Mouse (Mus musculus) MEL (cell line): ENCODE measurements around the gene Daam1. TPM values are rescaled to one million over a fixed set of nuclear protein-coding genes. Genes with fewer than 3 reads are reported as not detected.

Source experiments
- DNase-seq: peaks from one replicate; pipeline ENCODE4 v3.0.0; 2011; ENCODE audit warnings: low read depth, low spot score
- H3K27ac ChIP-seq: 2 replicates; pipeline ENCODE4 v1.5.1; 2012; ENCODE audit warnings: low read depth, mild to moderate bottlenecking, control low read depth, low read length, moderate library complexity; ENCODE audit not compliant: control insufficient read depth
- H3K27me3 ChIP-seq, 2 experiments: fragments of 150-350 bp in 1 of 2; sonication (generic) in 1 of 2; 2 replicates each; pipeline ENCODE4 v1.6.1; 2012; ENCODE audit warnings: low read length in 2 of 2, mild to moderate bottlenecking in 2 of 2, improper control_type of control experiment in 1 of 2, moderate library complexity in 1 of 2; ENCODE audit not compliant: insufficient read depth in 2 of 2, control insufficient read depth in 1 of 2
- H3K36me3 ChIP-seq, 2 experiments: 2 replicates each; pipeline ENCODE4 v1.6.1; 2012 to 2014; ENCODE audit warnings: low read length in 2 of 2, improper control_type of control experiment in 1 of 2, inconsistent platforms in 1 of 2, mild to moderate bottlenecking in 1 of 2; ENCODE audit not compliant: insufficient read depth in 2 of 2, control insufficient read depth in 1 of 2
- H3K4me1 ChIP-seq, 2 experiments: fragments of 150-350 bp in 1 of 2; sonication (generic) in 1 of 2; 2 replicates each; pipeline ENCODE4 v1.6.1; 2012; ENCODE audit warnings: low read length in 2 of 2, improper control_type of control experiment in 1 of 2, mild to moderate bottlenecking in 1 of 2; ENCODE audit not compliant: insufficient read depth in 2 of 2, control insufficient read depth in 1 of 2
- H3K4me3 ChIP-seq, 2 experiments: fragments of 150-350 bp in 1 of 2; sonication (generic) in 1 of 2; 2 replicates each; pipeline ENCODE4 v1.5.1; 2012; ENCODE audit warnings: low read depth in 2 of 2, low read length in 2 of 2, mild to moderate bottlenecking in 2 of 2, moderate library complexity in 2 of 2, control low read depth in 1 of 2, improper control_type of control experiment in 1 of 2; ENCODE audit not compliant: control insufficient read depth in 1 of 2, insufficient read depth in 1 of 2
- H3K79me2 ChIP-seq: 2 replicates; pipeline ENCODE4 v1.6.1; 2012; ENCODE audit warnings: mild to moderate bottlenecking, low read length, moderate library complexity; ENCODE audit not compliant: control insufficient read depth, poor library complexity, insufficient read depth
- H3K9ac ChIP-seq: 2 replicates; pipeline ENCODE4 v1.6.1; 2012; ENCODE audit warnings: low read depth, mild to moderate bottlenecking, control low read depth, low read length, moderate library complexity; ENCODE audit not compliant: control insufficient read depth, poor library complexity, severe bottlenecking
- H3K9me3 ChIP-seq: fragments of 150-350 bp; sonication (generic); replicated peaks from 2 replicates; pipeline ENCODE4 v1.6.1; 2012; ENCODE audit warnings: mild to moderate bottlenecking, low read length, improper control_type of control experiment, moderate library complexity; ENCODE audit not compliant: insufficient read depth
- CHD1 ChIP-seq: IDR thresholded peaks from 2 replicates; pipeline ENCODE4 v1.6.1; 2012; ENCODE audit warnings: low read depth, mild to moderate bottlenecking, inconsistent platforms, low read length, improper control_type of control experiment
- CHD2 ChIP-seq: IDR thresholded peaks from 2 replicates; pipeline ENCODE4 v1.6.1; 2011; ENCODE audit warnings: low read length, improper control_type of control experiment
- CTCF ChIP-seq, 3 experiments: IDR thresholded peaks in 2 of 3; conservative IDR thresholded peaks in 1 of 3; 2 replicates each; pipeline ENCODE4 v1.5.1; 2011 to 2012; ENCODE audit warnings: low read length in 3 of 3, low read depth in 2 of 3, mild to moderate bottlenecking in 2 of 3, improper control_type of control experiment in 1 of 3, inconsistent platforms in 1 of 3, mixed read lengths in 1 of 3, moderate library complexity in 1 of 3; ENCODE audit not compliant: control insufficient read depth in 1 of 3, insufficient read depth in 1 of 3, poor library complexity in 1 of 3, severe bottlenecking in 1 of 3
- E2F4 ChIP-seq: IDR thresholded peaks from 2 replicates; pipeline ENCODE4 v1.6.1; 2011; ENCODE audit warnings: low read depth, low read length, improper control_type of control experiment, borderline replicate concordance
- EP300 ChIP-seq, 2 experiments: IDR thresholded peaks; 2 replicates each; pipeline ENCODE4 v1.6.1; 2011; ENCODE audit warnings: improper control_type of control experiment in 2 of 2, low read length in 2 of 2, low read depth in 1 of 2, mild to moderate bottlenecking in 1 of 2
- ETS1 ChIP-seq: IDR thresholded peaks from 2 replicates; pipeline ENCODE4 v1.6.1; 2012; ENCODE audit warnings: low read depth, mild to moderate bottlenecking, inconsistent platforms, low read length, improper control_type of control experiment, moderate library complexity
- GABPA ChIP-seq: IDR thresholded peaks from 2 replicates; pipeline ENCODE4 v1.6.1; 2012; ENCODE audit warnings: low read depth, mild to moderate bottlenecking, inconsistent platforms, low read length, improper control_type of control experiment, moderate library complexity
- GATA1 ChIP-seq: IDR thresholded peaks from 2 replicates; pipeline ENCODE4 v1.6.1; 2011; ENCODE audit warnings: low read depth, low read length, improper control_type of control experiment
- JUND ChIP-seq: IDR thresholded peaks from 2 replicates; pipeline ENCODE4 v1.6.1; 2011; ENCODE audit warnings: low read depth, mild to moderate bottlenecking, improper control_type of control experiment, low read length
- MAFK ChIP-seq: IDR thresholded peaks from 2 replicates; pipeline ENCODE4 v1.6.1; 2011; ENCODE audit warnings: low read depth, mild to moderate bottlenecking, low read length, improper control_type of control experiment, borderline replicate concordance
- MAX ChIP-seq: IDR thresholded peaks from 2 replicates; pipeline ENCODE4 v1.6.1; 2011; ENCODE audit warnings: low read length, improper control_type of control experiment
- MAZ ChIP-seq: IDR thresholded peaks from 2 replicates; pipeline ENCODE4 v1.6.1; 2012; ENCODE audit warnings: low read depth, mild to moderate bottlenecking, inconsistent platforms, low read length, improper control_type of control experiment
- MEF2A ChIP-seq: IDR thresholded peaks from 2 replicates; pipeline ENCODE4 v1.6.1; 2014; ENCODE audit warnings: low read depth, mild to moderate bottlenecking, inconsistent platforms, low read length, improper control_type of control experiment; ENCODE audit not compliant: poor library complexity, insufficient replicate concordance, severe bottlenecking; ENCODE audit errors: extremely low read depth
- MXI1 ChIP-seq: IDR thresholded peaks from 2 replicates; pipeline ENCODE4 v1.6.1; 2011; ENCODE audit warnings: mild to moderate bottlenecking, low read depth, low read length, improper control_type of control experiment
- MYB ChIP-seq: IDR thresholded peaks from 2 replicates; pipeline ENCODE4 v1.6.1; 2011; ENCODE audit warnings: mild to moderate bottlenecking, low read depth, low read length, improper control_type of control experiment
- NELFE ChIP-seq: IDR thresholded peaks from 2 replicates; pipeline ENCODE4 v1.6.1; 2011; ENCODE audit warnings: low read depth, low read length, improper control_type of control experiment
- NRF1 ChIP-seq: IDR thresholded peaks from 2 replicates; pipeline ENCODE4 v1.6.1; 2014; ENCODE audit warnings: low read depth, mild to moderate bottlenecking, inconsistent platforms, low read length, improper control_type of control experiment, moderate library complexity; ENCODE audit not compliant: poor library complexity, insufficient read depth, severe bottlenecking
- POLR2AphosphoS2 ChIP-seq: IDR thresholded peaks from 2 replicates; pipeline ENCODE4 v1.6.1; 2011; ENCODE audit warnings: low read length, improper control_type of control experiment
- POLR2AphosphoS5 ChIP-seq: IDR thresholded peaks from 2 replicates; pipeline ENCODE4 v1.6.1; 2012; ENCODE audit warnings: low read depth, borderline replicate concordance, mild to moderate bottlenecking, inconsistent platforms, low read length, moderate library complexity, mixed read lengths
- RCOR1 ChIP-seq: IDR thresholded peaks from 2 replicates; pipeline ENCODE4 v1.6.1; 2012; ENCODE audit warnings: low read depth, mild to moderate bottlenecking, inconsistent platforms, low read length, improper control_type of control experiment
- TAL1 ChIP-seq: IDR thresholded peaks from 2 replicates; pipeline ENCODE4 v1.6.1; 2012; ENCODE audit warnings: mild to moderate bottlenecking, inconsistent platforms, low read length, moderate library complexity, mixed read lengths
- TBP ChIP-seq: IDR thresholded peaks from 2 replicates; pipeline ENCODE4 v1.8.0; 2011; ENCODE audit warnings: low read depth, low read length, improper control_type of control experiment
- TCF12 ChIP-seq: IDR thresholded peaks from 2 replicates; pipeline ENCODE4 v1.6.1; 2014; ENCODE audit warnings: low read depth, mild to moderate bottlenecking, inconsistent platforms, low read length, improper control_type of control experiment, moderate library complexity
- UBTF ChIP-seq: IDR thresholded peaks from 2 replicates; pipeline ENCODE4 v1.6.1; 2012; ENCODE audit warnings: low read depth, mild to moderate bottlenecking, inconsistent platforms, low read length, improper control_type of control experiment, moderate library complexity, borderline replicate concordance; ENCODE audit not compliant: insufficient read depth
- USF1 ChIP-seq: IDR thresholded peaks from 2 replicates; pipeline ENCODE4 v1.6.1; 2014; ENCODE audit warnings: low read depth, mild to moderate bottlenecking, inconsistent platforms, low read length, improper control_type of control experiment, moderate library complexity
- USF2 ChIP-seq, 2 experiments: IDR thresholded peaks; 2 replicates each; pipeline ENCODE4 v1.6.1; 2011 to 2012; ENCODE audit warnings: improper control_type of control experiment in 2 of 2, low read length in 2 of 2, borderline replicate concordance in 1 of 2, inconsistent platforms in 1 of 2, low read depth in 1 of 2, mild to moderate bottlenecking in 1 of 2; ENCODE audit not compliant: insufficient read depth in 1 of 2
- ZC3H11A ChIP-seq: IDR thresholded peaks from 2 replicates; pipeline ENCODE4 v1.6.1; 2012; ENCODE audit warnings: low read depth, mild to moderate bottlenecking, inconsistent platforms, low read length, improper control_type of control experiment
- ZMIZ1 ChIP-seq: IDR thresholded peaks from 2 replicates; pipeline ENCODE4 v1.6.1; 2012; ENCODE audit warnings: low read depth, mild to moderate bottlenecking, inconsistent platforms, low read length, improper control_type of control experiment, moderate library complexity
- ZNF384 ChIP-seq: IDR thresholded peaks from 2 replicates; pipeline ENCODE4 v1.6.1; 2012; ENCODE audit warnings: low read depth, mild to moderate bottlenecking, inconsistent platforms, low read length, improper control_type of control experiment
- polyA plus RNA-seq, 2 experiments: library from polyadenylated mRNA; stranded (reverse) in 1 of 2; unstranded in 1 of 2; fragments of >175 nt in 1 of 2; fragments of >200 nt in 1 of 2; gene quantifications; 2 replicates each; pipeline versions ENCODE4 v1.2.1 to v1.2.4; 2012; ENCODE audit warnings: low replicate concordance in 2 of 2, low read depth in 1 of 2; ENCODE audit not compliant: insufficient read length in 2 of 2, insufficient read depth in 1 of 2, missing spikeins in 1 of 2
- total RNA-seq: library from RNA; depleted of rRNA; stranded (reverse); fragments of 300-350 nt; gene quantifications from 2 replicates; pipeline ENCODE4 v1.2.3, GENCODE M21; 2012

The Daam1 gene
- total and polyA plus RNA-seq, 3 experiments: 9.2 to 12.0 TPM; not detected in 1

DNA sequence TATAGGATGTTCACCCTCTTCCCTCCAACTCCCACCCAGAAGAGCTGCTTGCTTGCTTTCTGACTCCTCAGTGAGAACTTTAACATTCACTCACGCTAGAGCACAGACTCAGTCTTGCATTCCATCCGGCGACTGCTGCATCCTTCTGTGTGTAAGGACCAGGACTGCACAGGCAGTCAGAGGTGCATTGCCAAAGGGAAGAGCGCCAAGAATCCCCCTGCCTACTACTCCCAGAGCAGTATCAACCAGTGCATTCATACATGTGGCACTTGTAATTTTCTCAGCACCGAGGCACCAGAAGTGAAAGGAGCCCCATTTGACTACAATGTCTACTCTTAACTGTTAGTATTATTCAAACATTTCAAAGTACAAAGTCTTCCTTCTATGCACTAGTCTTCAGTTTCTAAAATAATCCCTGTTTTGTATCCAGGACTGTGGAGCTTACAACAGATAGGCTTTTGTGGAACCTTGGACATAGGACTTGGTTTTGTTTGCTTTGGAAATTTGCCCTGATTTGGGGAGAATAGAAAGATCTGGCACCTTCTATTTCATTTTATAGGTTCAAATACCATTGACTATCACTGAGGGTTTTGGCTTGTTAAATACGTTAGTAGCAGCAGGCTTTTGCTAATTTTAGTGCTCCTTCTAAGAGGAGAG lies 103.2 kb downstream of the Daam1 start:
- Histone ChIP-seq H3K27me3 (no peaks in the 10 kb centered on the region), H3K79me2 (0 out of 2 replicates have a peak, but pooled peaks cover 1% of the 10 kb centered on the region), H3K36me3 (peaks cover 2 to 18% of the 10 kb centered on the region in 2 experiments; a peak in 3 of 4 replicates), H3K9ac (no peak overlapping the region), H3K4me1 (peaks cover 16 to 20% of the 10 kb centered on the region in 2 experiments), H3K9me3 (no peaks in the 10 kb centered on the region), H3K4me3 (no peak overlapping the region), H3K27ac (peak overlapping the region; percentile 13; the same call in 1 of the 2 replicates)
- TF ChIP-seq GABPA: no peak
- no peak for TF ChIP-seq CHD2
- TF ChIP-seq ETS1: no peak
- no peak for TF ChIP-seq ZMIZ1
- TF ChIP-seq MAX: no peak
- no peak for TF ChIP-seq POLR2AphosphoS2
- TF ChIP-seq CTCF (IDR thresholded peaks at IDR 0.05 in 2 of 3, conservative IDR thresholded peaks at IDR 0.05 in 1 of 3; ENCODE audit: control insufficient read depth in 1 of 3, insufficient read depth in 1 of 3, low read depth in 2 of 3, low read length in 3 of 3, poor library complexity in 1 of 3, severe bottlenecking in 1 of 3): no peak
- TF ChIP-seq ZC3H11A: no peak
- TF ChIP-seq MYB: no peak
- TF ChIP-seq NELFE: no peak
- TF ChIP-seq MAFK: no peak
- TF ChIP-seq MAZ: no peak
- TF ChIP-seq MXI1: no peak
- TF ChIP-seq NRF1: no peak
- TF ChIP-seq TBP: no peak
- TF ChIP-seq UBTF: no peak
- TF ChIP-seq ZNF384: no peak
- no peak for TF ChIP-seq CHD1
- peak; percentile 10 for DNase-seq

DNA sequence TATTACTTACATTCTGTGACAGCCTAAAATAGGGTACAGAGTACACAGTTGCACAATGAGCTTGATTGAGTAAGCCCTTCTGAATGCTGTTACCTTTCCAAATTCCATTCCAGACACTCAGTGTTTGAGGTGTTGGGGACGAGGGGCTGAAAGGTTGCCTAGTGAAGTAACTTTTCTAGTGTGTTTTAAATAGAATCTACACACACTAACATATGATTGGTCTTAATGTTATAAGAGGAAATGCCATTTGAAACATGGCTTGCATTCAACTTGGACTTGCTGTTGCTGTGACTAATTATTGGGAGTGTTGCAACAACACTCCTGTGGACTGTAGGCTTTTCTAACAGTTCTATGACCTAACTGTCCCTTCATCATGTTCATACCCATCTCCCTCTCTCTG lies 105.8 kb downstream of the Daam1 start:
- Histone ChIP-seq H3K79me2 (no peaks in the 10 kb centered on the region), H3K27ac (no peak overlapping the region), H3K4me1 (peaks cover 14 to 16% of the 10 kb centered on the region in 2 experiments), H3K27me3 (no peaks in the 10 kb centered on the region), H3K9ac (no peak overlapping the region), H3K4me3 (no peak overlapping the region), H3K9me3 (no peaks in the 10 kb centered on the region), H3K36me3 (peaks cover 2 to 18% of the 10 kb centered on the region in 2 experiments; a peak in 3 of 4 replicates)
- DNase-seq: no peak
- TF ChIP-seq TAL1 (no peak), MYB (no peak), JUND (no peak), NRF1 (no peak), E2F4 (no peak), GATA1 (no peak), POLR2AphosphoS5 (no peak), NELFE (no peak), EP300 (IDR thresholded peaks at IDR 0.05; ENCODE audit: low read depth in 1 of 2, low read length in 2 of 2) (no peak), MEF2A (no peak), USF2 (IDR thresholded peaks at IDR 0.05; ENCODE audit: borderline replicate concordance in 1 of 2, insufficient read depth in 1 of 2, low read depth in 1 of 2, low read length in 2 of 2) (no peak), CHD1 (no peak), TCF12 (no peak), USF1 (no peak), GABPA (no peak), RCOR1 (no peak), ZMIZ1 (no peak), CHD2 (no peak)
